Mouse (Mus musculus) urinary bladder, postnatal 25 days (tissue): ENCODE measurements around the gene D930048N14Rik.
A peak's percentile ranks its signal among the peaks of the same experiment; 100 is the strongest.
"Not testable (repeated sequence)": the region's sequence is repeated elsewhere in the genome, so short reads cannot be mapped to it uniquely, and the experiment has no call there.

Source experiments
- DNase-seq: peaks from one replicate; pipeline ENCODE4 v3.0.0; 2022; ENCODE audit warnings: low spot score

The D930048N14Rik gene

DNA sequence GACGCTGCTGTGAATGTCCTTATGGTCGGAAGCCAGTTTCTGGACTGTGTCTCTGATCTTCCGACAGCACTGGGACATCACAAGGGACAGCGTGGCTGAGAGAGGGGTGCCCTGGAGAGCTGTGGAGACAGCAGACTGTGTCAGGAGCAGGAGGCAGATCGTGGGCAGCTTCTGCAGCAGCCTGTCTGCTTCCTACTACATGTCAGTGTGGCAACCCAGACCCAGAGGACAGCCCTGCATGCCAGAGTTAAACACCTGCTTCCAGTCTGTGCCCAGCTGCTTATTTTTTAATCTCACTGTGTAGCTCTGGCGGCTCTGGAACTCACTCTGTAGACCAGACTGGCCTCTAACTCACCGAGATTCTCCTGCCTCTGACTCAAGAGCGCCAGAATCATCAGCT lies 22.8 kb upstream of the D930048N14Rik start:
- DNase-seq, result no peak

DNA sequence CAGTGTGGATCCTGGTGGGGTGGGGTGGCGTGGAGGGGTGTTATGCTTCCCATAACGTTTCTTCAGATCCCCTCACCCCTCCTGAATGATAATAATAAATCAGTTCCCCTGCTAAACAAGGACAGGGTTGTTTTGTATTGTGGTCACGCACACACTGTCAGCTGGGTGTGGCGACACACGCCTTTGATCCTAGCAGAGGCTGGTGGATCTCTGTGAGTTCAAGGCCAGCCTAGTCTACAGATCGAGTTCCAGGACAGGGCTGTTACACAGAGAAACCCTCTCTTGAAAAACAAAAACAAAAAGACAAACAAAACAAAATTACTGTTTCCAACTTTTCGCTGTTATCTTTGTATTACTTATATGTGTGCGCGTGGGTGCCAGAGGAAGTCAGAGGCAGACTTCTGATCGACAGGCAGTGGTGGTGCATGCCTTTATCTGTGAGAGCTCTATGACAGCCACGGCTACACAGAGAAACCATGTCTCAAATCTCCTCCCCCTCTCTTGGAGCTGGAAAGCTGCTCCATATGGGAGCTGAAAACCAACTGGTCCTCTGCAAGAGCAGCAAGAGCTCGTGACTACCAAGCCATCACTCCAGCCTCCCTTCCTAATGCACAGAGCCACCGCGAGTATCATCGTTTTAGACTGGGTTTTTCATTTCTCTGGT lies 21.0 kb upstream of the D930048N14Rik start:
- DNase-seq, result no peak

DNA sequence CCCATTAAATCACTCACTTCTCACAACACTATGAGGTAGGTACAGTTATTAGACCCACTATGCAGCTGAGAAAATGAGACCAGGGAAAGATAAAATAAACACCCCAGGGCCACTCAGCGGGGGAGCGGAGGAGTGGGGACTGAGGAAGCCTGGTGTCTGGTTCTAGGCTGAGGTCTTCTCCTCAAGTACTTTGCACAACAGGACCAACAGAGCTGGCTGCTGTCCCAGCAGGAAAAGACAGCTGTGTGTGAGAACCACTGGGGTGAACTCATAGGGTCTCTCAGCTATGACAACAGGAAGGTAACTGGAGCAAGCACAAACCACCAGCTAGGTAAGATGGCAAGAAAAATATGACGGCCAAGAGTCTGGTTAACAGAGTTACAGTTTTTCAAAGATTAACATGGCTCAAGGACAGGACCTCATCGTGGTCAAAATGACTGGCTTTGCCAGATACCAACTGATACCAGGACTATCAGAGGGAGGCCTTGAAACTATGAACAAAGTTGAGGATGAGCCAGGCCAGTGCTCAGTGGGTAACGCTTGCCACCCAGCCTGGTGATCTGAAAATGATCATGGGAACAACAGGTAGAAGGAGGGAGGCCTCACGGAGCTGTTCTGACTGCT lies 18.5 kb upstream of the D930048N14Rik start:
- no peak for DNase-seq

DNA sequence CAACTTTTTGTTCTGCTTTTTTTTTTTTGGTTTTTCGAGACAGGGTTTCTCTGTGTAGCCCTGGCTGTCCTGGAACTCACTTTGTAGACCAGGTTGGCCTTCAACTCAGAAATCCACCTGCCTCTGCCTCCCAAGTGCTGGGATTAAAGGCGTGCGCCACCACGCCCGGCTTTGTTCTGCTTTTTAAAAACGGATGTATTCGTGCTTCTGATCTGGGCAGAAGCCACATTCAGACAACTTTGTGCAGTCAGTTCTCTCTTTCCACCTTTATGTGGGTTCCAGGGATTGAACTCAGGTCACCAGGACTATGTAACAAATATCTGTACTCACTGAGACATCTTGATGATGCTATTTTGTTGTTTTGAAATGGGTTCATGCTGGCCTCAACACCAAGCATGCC lies 17.6 kb upstream of the D930048N14Rik start:
- DNase-seq, result not testable (repeated sequence)

DNA sequence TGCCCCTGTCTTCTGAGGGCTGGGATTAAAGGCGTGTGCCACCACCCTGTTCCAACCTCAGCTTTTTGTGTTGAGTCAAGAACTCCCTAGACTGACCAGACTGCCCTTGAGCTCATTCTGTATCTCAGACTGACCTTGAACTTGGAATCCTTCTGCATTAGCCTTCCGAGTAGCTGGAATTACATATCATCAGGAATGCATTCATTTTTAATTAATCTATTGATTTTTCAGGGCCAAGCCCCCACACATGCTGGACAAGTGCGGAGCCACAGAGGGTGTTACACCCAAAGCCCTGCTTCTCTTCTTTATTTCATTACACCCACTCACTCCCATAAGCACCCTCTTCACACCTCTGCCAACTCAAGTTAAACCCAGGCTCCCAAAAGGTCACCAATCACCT lies 17.0 kb upstream of the D930048N14Rik start:
- no peak for DNase-seq

DNA sequence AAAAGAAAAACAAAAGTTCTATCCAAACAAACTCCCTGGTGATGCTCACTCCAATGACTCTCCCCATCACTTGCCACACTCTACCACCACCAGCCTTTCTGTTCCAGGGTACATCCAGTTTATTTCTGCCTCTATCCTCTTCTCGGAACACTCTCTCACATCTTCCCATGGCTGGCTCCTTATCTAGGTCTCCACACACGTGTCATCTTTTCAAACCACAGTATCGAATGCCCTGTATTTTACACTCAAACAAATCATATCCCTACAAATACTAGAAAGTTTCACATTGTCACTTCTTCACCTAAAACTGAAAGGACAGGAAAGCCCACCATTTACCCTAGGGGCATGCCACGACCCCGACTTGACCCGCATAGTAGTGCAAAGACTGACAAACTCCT lies 15.6 kb upstream of the D930048N14Rik start:
- no peak for DNase-seq

DNA sequence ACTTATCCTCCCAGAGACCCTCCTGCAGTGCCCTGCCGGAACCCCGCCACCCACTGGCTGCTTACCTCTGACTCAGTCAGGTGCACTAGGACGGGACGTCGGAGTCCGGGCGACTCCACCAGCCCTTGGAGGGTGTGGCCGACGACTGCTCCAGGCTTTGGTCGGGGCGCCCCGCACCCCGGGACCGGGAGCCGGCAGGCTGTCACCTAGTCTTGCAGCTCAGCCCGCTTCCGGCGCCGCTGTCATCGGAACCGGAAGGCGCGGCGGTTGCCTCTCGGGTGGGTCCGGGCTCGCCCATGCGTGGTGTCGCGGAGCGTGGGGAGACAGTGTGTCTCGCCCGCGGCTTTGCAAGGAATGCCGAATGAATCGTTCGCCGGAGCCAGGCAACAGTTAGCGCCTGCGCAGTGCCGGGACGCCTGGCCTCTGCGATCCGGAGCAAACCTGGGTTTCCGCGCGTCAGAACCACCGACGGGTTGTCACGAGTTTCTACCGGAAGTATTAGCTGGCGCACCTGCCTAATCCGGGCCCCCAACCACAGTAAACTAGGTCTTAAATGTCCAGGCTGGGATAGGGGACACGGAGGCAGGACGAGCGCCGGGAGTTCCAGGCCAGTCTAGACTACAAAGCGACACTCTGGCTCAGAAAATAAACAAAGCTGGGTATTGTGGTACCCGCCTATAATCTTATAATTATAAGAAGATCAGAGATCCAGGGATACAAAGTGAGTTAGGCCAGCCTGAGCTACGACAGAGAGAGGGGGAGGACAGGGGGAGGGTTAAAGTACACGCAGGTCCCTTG lies 15.0 kb upstream of the D930048N14Rik start, which contains the start of gene Rmnd5b:
Rmnd5b (minus strand) TSS at position 372 of the 798 bp plus-strand sequence.
- peak; percentile 86 for DNase-seq

DNA sequence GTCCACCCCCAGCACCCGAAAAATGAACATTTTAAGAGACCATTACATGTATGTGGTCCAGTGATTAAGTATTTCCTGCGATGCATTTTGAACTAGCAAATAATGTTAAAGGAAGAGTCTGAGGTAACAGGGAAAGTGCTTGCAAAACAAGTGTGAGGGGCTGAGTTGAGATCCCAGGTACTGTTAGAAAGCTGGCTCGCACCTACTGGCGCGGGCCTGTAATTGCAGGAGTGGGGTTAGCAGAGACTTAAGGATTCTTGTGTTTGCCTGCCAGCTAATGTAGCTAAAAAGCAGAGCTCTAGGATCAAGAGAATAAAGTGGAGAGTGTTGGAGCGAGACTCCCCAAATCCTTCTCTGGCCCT lies 14.4 kb upstream of the D930048N14Rik start:
- peak; percentile 45 for DNase-seq

DNA sequence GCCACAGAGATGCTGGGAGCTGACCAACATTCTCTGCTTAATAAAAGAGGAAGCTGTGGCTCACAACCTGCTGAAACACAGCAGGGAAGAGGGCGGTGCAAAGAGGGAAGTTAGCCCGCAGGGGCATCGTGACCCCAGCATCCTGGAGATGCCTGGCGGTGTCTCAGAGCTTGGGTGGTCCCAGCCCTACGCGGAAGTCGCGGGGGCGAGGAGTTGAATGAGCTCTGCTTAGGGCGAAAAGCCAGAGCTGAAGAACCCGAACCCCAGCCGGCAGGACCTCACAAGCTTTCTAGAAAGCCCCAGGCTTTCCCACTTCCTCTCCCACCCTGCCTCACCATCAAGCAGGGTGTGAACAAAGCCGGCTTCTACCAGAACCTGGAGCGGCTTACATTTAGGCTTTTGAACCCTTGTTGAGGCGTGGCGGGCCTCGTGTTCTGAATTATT lies 12.8 kb upstream of the D930048N14Rik start:
- DNase-seq, result no peak

DNA sequence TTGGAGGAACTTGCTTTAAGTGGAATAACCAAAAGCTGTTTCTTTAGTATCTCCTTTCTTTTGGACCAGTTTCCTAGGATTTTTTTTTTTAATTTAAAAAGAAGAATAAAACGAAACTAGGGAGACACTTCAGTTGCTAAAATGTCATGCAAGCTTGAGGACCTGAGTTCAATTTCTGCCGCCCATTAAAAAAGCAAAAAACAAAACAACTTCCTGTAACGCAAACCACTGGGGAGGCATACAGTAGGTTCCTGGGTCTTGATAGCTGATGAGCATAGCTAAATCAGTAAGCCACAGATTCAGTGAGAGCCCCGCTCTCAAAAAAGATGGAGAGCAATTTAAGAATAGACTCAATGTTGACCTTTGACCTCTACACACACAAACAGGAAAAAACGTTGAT lies 12.3 kb upstream of the D930048N14Rik start:
- DNase-seq, result no peak

DNA sequence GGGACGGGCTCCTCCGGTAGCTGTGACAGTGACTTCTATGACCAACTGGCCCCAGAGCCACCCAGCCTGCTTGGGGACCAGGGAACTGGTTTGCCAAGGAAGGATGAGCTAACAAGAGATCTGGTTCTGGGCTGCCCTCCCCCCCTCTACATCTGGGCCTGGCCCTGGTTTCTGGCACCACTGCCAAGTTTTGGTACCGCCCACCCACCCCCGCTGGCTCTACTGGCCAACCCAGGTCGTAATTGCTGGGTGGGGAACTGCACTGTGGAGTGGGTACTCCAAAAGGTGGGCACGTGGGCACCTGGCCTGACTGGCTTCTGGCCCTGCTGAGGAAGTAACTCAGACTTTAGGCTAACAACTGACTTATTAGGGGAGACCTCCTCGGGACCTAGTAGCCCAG lies 10.0 kb upstream of the D930048N14Rik start:
- DNase-seq, result no peak

DNA sequence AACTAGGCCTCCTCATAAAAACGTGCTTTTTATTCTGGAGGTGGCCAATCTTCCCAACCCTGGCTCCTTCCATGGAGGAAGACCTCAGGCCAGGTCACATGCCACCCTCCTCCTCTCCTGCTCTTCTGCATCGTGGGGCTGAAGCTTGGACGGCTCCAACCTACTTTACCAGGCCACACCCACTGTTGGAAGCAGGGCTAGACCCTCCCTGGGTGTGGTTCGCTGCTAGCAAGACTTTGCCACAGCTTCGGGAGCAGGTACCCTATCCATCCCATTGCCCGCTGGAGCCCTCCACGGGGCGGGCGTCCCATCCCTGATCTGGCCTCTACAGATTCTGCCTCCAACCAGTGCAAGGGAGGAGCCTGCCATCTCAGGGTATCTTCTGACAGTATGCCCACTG lies 7.6 kb upstream of the D930048N14Rik start:
- DNase-seq, result no peak

DNA sequence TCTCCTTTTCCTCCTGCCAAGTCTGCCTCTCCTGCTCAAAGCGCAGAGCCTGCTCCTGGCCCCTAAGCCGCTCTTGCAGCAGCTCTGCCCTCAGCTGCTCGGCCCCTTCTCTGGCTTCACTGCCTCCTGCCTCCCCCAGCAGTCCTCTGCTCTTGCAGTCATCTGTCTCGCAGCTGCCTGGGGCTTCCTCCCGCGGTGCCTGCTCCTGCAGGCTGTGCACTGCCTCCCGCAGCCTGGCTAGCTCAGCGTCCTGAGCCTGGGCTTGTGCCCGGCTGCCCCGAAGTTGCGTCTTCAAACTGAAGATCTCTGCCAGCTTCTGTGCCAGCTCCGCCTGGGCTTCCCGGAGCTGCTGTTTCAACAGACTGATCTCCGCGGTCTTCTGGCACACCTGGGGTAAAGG lies 7.0 kb upstream of the D930048N14Rik start:
- DNase-seq, result no peak

DNA sequence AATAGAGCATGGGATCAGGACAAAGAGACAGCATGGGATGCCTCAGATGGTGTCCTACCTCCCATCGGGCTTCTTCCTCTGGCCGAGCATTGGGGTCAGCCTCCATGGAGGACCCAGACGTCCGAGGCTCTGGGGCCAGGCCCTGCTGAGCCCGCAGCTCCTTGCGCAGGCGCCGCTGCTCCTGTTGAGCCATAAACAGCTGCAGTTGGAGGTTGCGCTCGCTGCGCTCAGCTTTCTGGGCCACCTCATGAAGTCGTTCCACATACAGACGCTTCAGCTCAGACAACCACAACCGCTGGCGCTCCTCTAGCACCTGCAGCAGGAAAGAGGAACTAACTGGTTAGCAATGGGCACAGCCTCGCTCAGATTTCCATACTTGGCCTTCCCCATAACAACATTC lies 6.5 kb upstream of the D930048N14Rik start:
- DNase-seq, result no peak

DNA sequence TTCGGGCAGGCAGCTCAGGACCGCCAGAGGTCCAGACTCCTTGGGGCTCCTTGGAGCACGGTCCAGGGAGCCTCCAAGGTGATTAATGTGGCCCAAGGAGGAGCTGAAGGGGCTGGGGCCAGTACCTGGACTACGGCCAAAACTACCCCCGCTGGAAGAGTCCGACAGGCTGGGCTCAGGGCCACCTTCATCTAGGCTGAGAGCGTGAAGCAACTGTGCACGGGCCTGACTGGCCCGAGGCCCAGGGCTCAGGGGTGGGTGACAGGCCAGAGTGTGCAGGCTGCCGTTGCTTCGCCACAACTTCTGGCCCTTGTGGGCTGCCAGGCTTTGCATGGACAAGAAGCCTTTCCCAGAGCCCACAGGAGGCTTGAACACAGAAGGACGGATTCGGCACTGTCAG lies 5.5 kb upstream of the D930048N14Rik start:
- DNase-seq, result no peak

DNA sequence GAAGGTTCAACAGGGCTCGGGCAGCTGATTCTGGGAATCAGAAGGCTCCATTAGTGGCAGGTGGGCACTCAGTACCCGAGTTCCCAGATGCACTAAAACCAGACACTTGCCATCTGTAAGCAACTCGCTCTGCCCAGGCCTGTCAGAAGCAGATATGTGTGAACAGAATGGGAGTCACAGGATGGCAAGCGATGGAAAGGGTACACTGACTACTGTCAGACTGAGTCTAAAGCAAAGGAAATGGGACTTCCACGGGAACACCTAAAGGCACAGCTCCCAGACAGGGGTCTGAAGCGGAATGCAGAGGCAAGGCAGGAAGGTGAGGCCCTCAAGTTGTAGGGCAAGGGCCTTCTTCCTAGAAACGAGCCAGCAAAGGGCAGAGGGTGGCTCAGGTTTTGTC lies 4.5 kb upstream of the D930048N14Rik start:
- no peak for DNase-seq

DNA sequence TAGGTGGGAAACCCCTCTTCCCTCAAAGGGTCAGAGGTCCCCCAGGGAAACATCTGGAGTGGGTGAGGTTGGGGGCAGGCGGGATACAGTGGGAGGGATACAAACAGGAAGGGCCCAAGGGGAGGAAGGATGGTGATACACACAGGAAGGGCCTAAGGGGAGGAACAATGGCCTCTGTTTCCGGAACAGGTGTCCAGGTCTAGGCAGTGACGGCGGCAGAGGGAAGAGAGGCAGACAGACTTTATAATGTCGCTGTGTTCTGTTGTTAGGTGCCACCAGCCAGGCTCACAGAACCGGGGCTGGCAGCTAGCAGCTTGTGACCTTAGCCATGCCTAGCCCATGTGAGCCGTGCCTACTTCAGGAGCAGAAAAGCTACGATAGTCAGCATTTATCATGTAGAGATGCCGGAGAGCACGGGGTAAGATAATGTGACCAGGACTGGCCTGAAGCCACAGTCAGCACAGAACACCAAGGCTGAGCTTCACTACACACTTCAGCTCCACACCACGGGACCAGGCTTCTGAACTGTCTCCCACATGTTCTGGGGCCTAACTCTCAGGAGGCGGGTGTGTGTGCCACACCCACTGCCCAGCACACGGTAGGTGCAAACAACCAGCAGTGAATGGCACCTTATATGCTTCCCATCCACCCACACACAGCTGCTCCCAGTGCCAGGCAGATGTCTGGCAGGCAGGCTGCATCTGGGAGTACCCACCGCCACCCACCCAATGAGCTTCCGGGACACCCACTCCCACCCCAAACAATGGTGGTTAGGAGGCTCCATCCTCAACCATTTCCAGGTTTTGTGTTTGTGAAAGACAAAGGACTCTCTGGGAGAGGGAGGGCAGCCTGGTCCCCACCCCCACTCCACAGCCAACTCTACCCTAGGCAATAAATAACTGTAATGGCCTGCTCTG lies 3.7 kb upstream of the D930048N14Rik start:
- no peak for DNase-seq

DNA sequence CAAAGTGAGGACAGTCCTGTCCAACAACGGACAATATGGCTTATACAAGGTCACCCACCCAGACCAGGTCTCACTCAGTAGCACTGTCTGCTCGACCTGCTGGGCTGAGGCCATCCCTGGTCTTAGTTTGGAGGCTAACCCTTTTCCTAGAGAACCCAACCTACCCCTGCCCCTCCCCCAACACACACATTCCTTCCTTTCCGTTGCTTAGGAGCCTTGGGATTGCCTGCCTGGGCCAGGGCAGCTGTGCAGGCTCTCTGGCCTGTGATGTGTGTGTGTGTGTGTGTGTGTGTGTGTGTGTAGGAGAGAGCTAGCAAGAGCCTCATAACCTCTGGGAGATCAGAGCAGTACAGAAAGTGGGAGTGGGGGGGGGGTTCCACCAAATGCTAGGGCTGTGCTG lies 2.2 kb upstream of the D930048N14Rik start:
- DNase-seq, result no peak

DNA sequence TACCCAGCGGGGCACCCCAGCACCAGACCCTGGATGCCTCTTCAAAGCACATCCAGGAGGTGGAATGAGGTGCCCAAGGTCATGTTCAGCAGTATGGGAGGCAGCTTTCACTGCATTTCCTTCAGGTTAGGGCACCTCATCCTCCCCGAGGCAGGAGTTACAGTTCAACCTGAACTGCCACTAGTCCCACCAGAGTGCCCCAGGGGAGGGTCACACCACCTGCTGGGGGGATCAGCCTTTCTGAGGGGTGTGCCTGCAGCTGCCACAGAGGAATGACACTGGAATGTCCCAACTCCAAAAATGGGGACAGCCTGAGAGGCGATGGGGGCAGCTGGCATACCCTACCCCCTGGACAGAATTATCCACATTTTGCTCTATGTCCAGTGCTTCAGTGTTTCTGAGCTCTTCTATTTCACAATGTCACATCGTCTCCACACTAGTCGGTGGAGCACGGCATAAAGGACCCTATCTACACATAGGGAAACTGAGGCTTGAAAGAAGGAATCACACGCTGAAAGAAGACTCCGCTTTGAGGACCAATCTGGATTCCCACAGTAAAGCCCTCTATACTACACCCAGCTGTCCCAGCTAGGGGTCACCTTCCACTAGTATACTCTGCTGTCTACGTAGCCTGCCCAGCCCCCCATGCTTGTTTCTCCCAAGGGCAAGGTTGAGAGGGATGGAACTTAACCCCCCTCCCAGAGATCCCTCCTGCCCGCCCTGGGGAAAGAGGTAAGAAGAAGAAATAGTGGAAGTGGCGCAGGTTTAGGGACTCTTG lies 1.5 kb upstream of the D930048N14Rik start:
- no peak for DNase-seq

DNA sequence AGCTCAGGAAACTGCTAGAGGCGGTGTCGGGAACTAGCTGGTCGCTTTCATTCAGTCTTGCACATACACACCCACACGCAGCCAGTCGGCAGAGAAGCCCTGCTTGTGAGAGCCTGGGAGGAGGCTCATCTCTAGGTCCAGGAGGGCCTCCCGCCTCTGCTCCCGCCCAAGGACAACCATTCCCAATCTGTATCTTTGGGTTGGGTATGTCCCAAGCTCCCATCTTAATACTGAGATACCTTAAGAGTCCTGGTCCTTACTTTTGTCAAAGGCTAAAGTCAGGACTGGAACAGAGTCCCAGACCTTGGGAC lies 910 bp upstream of the D930048N14Rik start:
- DNase-seq, result no peak

DNA sequence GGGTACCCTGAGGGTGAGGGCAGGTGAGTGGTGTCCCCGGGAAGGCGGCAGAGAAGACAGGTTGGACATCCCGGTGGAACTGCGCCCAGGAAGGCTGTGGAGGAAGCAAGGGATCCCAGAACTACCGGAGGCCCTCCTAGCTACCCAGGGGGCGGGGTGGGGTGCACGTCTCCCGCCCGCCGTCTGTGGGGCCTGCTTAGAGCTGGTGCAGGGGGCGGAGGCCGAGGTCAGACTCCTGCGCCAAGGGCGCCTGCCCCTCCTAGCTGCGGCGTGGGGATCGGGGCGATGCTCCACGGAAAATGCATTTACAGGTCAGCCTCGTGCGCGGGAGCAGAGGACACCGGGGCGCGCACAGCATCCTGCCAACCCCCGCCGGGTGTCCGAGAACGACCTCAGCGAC lies 493 bp upstream of the D930048N14Rik start:
- peak; percentile 23 for DNase-seq
